Mouse (Mus musculus): Measurements from ENCODE around the gene Cds1.

DNA sequence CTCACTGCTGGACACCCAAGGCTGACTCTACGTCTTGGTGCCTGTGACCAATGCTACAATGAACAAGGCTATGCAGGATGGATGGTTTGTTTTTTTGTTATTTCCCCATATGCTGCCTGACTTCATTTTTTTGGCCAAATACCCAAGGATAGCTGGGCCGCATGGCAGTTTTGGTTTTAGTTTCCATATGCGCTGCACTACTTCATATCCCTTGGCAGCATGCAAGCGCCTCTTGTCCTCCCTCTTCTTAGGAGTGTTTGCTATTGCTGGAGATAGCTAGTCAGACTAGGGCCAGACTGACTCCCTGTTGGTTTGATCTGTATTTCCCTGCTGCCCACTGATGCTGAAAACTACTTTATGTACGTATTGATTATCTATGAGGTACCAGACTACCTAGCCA, 75.5 kb downstream of the Cds1 start:
- TF ChIP-seq GATA1 (IDR thresholded peaks at IDR 0.05; ENCODE audit: borderline replicate concordance, low read length) (no peak), FLI1 (IDR thresholded peaks at IDR 0.05; ENCODE audit: low read length) (no peak)
